Mouse (Mus musculus): ENCODE data around the gene Gm49361.

DNA sequence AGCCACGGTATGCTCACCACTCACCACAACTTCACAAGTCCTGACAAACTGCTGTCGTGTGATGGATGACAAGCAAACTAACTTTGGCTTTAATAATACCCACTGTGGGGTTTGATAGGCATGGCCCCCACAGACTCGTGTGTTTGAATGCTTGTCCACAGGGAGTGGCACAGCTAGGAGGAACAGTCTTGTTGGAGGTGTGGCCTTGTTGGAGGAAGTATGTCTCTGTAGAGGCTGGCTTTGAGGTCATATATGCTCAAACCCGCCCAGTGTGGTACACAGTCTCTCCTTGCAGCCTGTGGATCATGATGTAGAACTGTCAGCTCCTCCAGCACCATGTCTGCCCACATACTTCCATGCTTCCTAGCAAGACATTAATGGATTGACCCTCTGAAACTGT lies 27.7 kb downstream of the Gm49361 start:
- TF ChIP-seq POLR2AphosphoS5 (IDR thresholded peaks at IDR 0.05; ENCODE audit: insufficient replicate concordance, low read depth, low read length): no peak
- no peak for TF ChIP-seq GATA1 (IDR thresholded peaks at IDR 0.05; ENCODE audit: borderline replicate concordance, low read length)
- no peak for TF ChIP-seq TAL1 (conservative IDR thresholded peaks at IDR 0.05; ENCODE audit: low read depth, low read length)
- no peak for TF ChIP-seq CTCF (IDR thresholded peaks at IDR 0.05; ENCODE audit: low read depth, low read length)

All from G1E (cell line).